Mouse (Mus musculus) neural tube, embryonic 15.5 days (tissue): ENCODE results near the gene Cnpy2. TPM values are rescaled to one million over a fixed set of nuclear protein-coding genes. Genes with fewer than 3 reads are reported as not detected.
"Not testable (repeated sequence)": the region's sequence is repeated elsewhere in the genome, so short reads cannot be mapped to it uniquely, and the experiment has no call there.

Experiments
- ATAC-seq: fragments of 200-750 bp; cut with Nextera tagmentation; 2 replicates; pipeline ENCODE4 v1.8.0; 2017; ENCODE audit warnings: mild to moderate bottlenecking, moderate TSS enrichment, moderate library complexity; ENCODE audit not compliant: low FRiP score
- H3K27ac ChIP-seq: fragments of 300-500 bp; sonication (generic); replicated peaks from 2 replicates; pipeline ENCODE4 v1.5.1; 2015; ENCODE audit warnings: mild to moderate bottlenecking, inconsistent platforms
- H3K27me3 ChIP-seq: fragments of 300-500 bp; sonication (generic); replicated peaks from 2 replicates; pipeline ENCODE4 v1.6.1; 2015; ENCODE audit warnings: inconsistent platforms
- H3K36me3 ChIP-seq: fragments of 300-500 bp; sonication (generic); 2 replicates; pipeline ENCODE4 v1.6.1; 2015; ENCODE audit warnings: inconsistent platforms
- H3K4me1 ChIP-seq: fragments of 300-500 bp; sonication (generic); 2 replicates; pipeline ENCODE4 v1.6.1; 2015; ENCODE audit warnings: inconsistent platforms
- H3K4me2 ChIP-seq: fragments of 300-500 bp; sonication (generic); 2 replicates; pipeline ENCODE4 v1.6.1; 2015; ENCODE audit warnings: inconsistent platforms, mild to moderate bottlenecking, moderate library complexity
- H3K4me3 ChIP-seq: fragments of 300-500 bp; sonication (generic); replicated peaks from 2 replicates; pipeline ENCODE4 v1.5.1; 2015; ENCODE audit warnings: mild to moderate bottlenecking, inconsistent platforms
- H3K9ac ChIP-seq: fragments of 300-500 bp; sonication (generic); replicated peaks from 2 replicates; pipeline ENCODE4 v1.6.1; 2015; ENCODE audit warnings: mild to moderate bottlenecking, inconsistent platforms
- H3K9me3 ChIP-seq: fragments of 300-500 bp; sonication (generic); replicated peaks from 2 replicates; pipeline ENCODE4 v1.6.1; 2016; ENCODE audit warnings: inconsistent platforms
- WGBS: fragments of 180-500 bp; shearing (Covaris S2); methylation state at CpG from one replicate; pipeline ENCODE4 v1.1.7; 2015; ENCODE audit warnings: mixed read lengths; 5-methylcytosine and 5-hydroxymethylcytosine counted together
- polyA plus RNA-seq: library from polyadenylated mRNA; unstranded; fragments of >200 nt; fragmentation: Nextera tagmentation; extraction: Ambion mirVana; gene quantifications from 2 replicates; pipeline ENCODE4 v1.2.1, GENCODE M21; 2015

Gene Cnpy2
- polyA plus RNA-seq, result 201 and 221 TPM in 2 replicates

DNA sequence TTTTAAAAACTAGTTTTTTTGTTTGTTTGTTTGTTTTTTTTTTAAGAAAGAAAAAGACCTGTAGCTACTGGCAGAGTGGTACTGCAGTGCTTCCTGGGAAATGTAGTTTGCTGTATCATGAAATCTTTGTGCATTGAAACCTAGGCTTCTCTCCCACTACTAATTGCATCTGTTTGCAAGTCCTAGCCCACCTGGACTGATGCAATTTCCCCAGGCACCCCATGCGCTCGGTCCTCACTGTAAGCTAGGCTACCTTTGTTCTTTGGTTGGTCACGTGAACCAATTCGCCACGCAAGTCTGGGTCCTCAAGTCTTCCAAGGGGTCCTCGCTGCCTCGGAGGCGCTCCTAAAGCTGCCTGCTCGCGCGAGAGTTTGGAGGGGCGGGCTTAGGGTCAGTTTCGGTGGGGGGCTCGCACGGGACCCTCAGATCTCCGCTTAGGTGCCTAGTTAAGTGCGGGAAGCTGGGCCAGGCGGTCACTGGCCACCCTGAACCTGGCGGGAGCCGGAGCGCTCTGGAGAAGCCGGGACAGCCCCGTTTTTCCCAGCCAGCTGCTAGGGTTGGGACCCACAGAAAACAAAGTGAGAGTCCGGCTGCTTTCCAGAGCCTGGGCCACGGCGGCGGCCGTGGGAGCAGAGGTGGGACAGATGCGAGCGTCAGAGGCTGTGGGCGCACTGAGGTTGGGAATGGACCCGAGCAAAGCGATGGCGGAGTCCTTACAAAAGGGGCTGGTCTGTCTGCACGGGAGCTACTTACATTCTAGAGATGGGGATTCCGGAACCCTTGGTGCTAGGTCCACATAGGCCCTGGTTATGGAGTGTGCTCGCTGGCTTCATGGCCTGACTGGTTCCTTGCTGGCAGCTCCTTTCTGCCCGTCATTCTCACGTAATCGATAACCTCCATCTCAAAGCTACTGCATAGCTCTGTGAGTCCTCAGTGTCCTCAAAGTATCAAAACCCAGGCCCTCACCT is at the start of gene Cnpy2:
TSS of gene Cnpy2 (plus strand) at position 319 of the 968 bp plus-strand sequence.
- Histone ChIP-seq H3K36me3 (peaks cover 56% of the 10 kb centered on the region), H3K9ac (peak within 1 kb of the TSS; percentile 99), H3K27me3 (no peaks in the 10 kb centered on the region), H3K9me3 (no peaks in the 10 kb centered on the region), H3K27ac (peak within 1 kb of the TSS; percentile 97), H3K4me2 (peak within 1 kb of the TSS; percentile 77), H3K4me3 (peak within 1 kb of the TSS; percentile 91), H3K4me1 (peaks cover 19% of the 10 kb centered on the region)
- WGBS, result under 1% methylated on average over 40 of the region's 40 CpGs
- ATAC-seq, result peak; percentile 93

DNA sequence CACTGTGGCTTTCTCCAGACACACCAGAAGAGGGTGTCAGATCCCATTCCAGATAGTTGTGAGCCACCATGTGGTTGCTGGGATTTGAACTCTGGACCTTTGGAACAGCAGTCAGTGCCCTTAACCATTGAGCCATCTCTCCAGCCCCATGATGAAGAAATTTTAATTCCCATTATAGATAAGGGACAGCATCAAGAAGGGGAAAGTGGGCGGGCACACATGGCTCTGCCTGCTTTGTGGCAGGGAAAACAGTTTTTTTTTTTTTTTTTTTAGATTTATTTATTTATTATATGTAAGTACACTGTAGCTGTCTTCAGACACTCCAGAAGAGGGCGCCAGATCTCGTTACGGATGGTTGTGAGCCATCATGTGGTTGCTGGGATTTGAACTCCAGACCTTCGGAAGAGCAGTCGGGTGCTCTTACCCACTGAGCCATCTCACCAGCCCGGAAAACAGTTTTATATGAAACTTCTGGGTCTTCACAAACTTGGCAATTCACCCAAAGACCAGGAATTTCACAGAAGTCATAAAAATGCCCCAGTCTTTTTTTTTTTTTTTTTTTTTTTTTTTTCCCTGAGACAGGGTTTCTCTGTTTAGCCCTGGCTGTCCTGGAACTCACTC is 49.3 kb upstream of the Cnpy2 start:
- 88% methylated on average over 6 of the region's 7 CpGs for WGBS
- ATAC-seq, result not testable (repeated sequence)

DNA sequence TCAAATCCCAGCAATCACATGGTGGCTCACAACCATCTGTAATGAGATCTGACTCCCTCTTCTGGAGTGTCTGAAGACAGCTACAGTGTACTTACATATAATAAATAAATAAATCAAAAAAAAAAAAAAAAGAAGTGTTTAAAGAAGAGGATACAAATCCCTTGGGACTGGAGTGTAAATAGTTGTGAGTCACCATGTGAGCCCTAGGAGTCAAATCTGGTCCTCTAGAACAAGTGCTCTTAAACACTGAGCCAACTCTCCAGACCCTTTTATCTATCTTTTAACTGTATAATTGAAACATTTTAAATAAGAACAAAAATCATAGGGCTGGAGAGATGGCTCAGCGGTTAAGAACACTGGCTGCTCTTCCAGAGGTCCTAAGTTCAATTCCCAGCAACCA is 46.9 kb upstream of the Cnpy2 start:
- not testable (repeated sequence) for H3K9me3 ChIP-seq, H3K9ac ChIP-seq, H3K27me3 ChIP-seq, H3K4me1 ChIP-seq, H3K4me2 ChIP-seq, H3K4me3 ChIP-seq, ATAC-seq, H3K27ac ChIP-seq
- peaks cover 32% of the 10 kb centered on the region for H3K36me3 ChIP-seq
- WGBS, result 96% methylated on average over 1 of the region's 1 CpGs

More for the DNA sequence above, 49.3 kb upstream of the Cnpy2 start:
- not testable (repeated sequence) for H3K4me2 ChIP-seq, H3K9ac ChIP-seq, H3K9me3 ChIP-seq, H3K27me3 ChIP-seq, H3K27ac ChIP-seq, H3K4me1 ChIP-seq, H3K4me3 ChIP-seq
- H3K36me3 ChIP-seq, result peaks cover 14% of the 10 kb centered on the region

DNA sequence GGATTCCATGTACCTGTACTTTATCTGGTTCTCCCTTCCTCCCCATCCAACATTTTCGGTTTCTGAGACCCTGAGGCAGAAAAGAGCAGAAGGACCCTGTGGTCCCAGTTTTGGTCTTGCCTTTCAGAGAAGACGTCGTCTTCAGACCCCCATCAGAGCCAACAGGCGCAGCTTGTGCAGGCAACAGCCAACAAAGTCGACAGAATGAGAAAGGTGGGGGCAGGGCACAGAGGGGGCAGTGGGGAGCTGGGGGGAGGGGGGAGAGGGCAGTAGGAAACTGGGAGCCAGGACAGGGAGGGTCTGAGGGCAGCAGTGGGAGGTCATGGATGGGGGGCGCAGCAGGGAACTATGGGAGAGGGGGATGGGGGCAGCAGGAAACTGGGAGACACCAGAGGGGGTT is 44.1 kb upstream of the Cnpy2 start:
- Histone ChIP-seq H3K9ac (no peak overlapping the region), H3K4me1 (no peaks in the 10 kb centered on the region), H3K27ac (no peak overlapping the region), H3K27me3 (no peaks in the 10 kb centered on the region), H3K9me3 (no peaks in the 10 kb centered on the region), H3K36me3 (peaks cover 53% of the 10 kb centered on the region), H3K4me2 (no peak overlapping the region), H3K4me3 (no peak overlapping the region)
- no peak for ATAC-seq
- WGBS, result 70% methylated on average over 6 of the region's 6 CpGs

DNA sequence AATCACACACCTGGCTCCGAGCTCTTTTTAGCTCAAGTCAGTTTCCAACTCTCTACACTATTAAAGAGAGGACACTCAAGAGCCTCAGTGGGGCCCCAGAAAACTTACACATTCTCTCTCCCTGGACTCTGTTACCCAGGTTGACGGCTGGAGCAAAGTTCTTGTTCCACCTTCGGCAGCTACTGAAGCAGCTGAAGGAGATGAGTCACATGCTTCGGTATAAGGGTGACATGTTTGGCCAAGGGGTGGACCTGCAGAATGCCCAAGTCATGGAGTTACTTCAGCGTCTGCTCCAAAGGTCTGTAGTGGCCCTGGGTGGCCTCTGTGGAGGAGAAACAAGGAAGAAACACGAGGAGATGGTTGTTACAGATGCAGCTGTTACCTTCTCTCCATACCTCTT is 41.3 kb upstream of the Cnpy2 start:
- no peak overlapping the region for H3K4me3 ChIP-seq

DNA sequence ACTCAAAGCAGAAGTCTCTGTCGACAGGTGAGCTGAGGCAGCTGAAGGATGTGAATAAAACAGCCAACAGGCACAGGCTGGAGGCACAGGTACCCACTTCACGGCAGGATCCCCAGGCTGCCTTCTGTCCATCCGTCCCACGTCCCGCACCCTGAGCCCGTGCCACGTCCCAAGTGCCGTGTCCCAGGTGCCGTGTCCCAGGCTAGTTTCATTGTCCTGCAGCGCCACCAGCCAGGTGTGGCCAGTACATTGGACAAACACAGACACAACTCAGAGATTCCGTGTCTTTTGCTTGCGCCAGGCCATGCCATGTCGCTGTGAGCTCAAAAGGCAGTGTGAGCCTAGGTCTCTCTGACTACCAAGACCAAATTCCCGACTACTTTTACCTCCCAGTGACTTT is 40.6 kb upstream of the Cnpy2 start:
- no peak overlapping the region for H3K4me2 ChIP-seq
- no peak overlapping the region for H3K9ac ChIP-seq
- H3K36me3 ChIP-seq, result peaks cover 78% of the 10 kb centered on the region
- 95% methylated on average over 14 of the region's 14 CpGs for WGBS
- no peaks in the 10 kb centered on the region for H3K27me3 ChIP-seq
- no peak for ATAC-seq
- H3K4me1 ChIP-seq, result no peaks in the 10 kb centered on the region
- no peak overlapping the region for H3K4me3 ChIP-seq
- H3K27ac ChIP-seq, result no peak overlapping the region
- no peaks in the 10 kb centered on the region for H3K9me3 ChIP-seq

More for the DNA sequence above, 41.3 kb upstream of the Cnpy2 start:
- Histone ChIP-seq H3K36me3 (peaks cover 76% of the 10 kb centered on the region), H3K9ac (no peak overlapping the region), H3K4me2 (no peak overlapping the region), H3K27ac (no peak overlapping the region), H3K27me3 (no peaks in the 10 kb centered on the region), H3K4me1 (no peaks in the 10 kb centered on the region), H3K9me3 (no peaks in the 10 kb centered on the region)
- 93% methylated on average over 6 of the region's 6 CpGs for WGBS
- no peak for ATAC-seq

DNA sequence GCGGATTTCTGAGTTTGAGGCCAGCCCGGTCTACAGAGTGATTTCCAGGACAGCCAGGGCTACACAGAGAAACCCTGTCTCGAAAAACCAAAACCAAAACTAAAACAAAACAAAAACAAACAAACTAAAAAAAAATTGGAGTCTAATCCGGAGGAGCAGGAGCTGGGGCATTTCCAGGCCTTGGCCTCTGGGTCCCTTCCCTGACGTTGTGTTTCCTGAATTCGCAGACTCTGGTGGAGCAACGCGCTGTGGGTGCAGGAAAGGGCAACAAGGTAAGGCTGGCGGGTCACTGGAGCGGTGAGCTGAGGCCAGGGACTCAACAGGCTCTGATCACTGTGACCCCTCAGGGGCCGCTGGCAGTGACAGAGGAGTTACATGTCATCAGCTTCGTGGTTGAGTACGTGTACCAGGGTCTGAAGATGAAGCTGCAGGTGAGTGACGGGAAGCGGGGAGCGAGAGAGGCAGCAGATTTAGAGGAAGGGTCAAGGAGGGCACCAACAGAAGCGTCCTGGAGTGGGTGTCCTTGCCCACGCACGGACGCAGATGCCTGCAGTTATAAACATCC is 39.3 kb upstream of the Cnpy2 start:
- H3K27ac ChIP-seq, result no peak overlapping the region
- H3K4me2 ChIP-seq, result no peak overlapping the region
- no peaks in the 10 kb centered on the region for H3K4me1 ChIP-seq
- no peaks in the 10 kb centered on the region for H3K27me3 ChIP-seq
- no peak overlapping the region for H3K9ac ChIP-seq
- WGBS, result 94% methylated on average over 20 of the region's 20 CpGs
- ATAC-seq, result no peak
- no peaks in the 10 kb centered on the region for H3K9me3 ChIP-seq
- no peak overlapping the region for H3K4me3 ChIP-seq
- H3K36me3 ChIP-seq, result peaks cover 70% of the 10 kb centered on the region

DNA sequence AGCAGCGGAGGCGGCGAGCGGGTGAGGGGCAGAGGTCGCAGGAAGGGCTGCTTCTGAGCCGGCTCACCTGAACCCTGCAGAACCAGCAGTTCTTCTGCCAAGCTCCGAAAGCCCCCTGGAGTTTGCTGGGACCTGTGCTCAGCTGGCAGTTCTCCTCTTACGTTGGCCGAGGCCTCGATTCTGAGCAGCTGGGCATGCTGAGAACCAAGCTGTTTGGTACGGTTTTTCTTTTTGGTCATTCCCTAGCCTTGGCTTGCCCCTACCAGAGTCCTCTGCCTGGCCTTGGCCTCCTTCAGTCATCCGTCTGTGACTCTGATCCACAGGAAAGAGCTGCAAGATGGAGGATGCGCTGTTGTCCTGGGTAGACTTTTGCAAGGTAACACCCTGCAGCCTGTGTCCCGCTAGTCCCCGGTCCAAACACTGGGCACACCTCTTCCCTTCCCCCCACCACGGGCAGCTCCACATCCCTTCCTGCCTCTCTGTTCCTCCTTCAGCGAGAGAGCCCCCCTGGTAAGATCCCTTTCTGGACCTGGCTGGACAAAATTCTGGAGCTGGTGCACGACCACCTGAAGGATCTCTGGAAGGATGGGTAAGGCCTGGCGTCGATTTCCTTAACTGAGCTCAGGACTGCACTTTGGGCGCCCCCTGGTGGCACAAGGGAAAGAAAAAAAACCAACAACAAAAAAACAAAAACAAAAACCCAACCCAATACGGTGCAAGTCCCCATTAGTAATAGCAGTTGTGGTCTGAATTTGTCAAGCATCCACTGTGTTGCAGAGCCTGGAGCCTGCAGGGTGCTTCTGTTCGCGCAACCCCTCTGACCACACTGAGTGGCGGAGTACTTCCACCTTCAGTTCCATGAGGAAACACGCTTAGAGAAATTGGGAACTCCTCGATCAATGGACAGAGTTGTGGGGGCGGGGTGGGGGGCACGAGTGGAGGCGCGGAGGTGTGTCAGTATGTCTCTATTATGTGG is 38.4 kb upstream of the Cnpy2 start:
- H3K27ac ChIP-seq, result no peak overlapping the region
- no peaks in the 10 kb centered on the region for H3K9me3 ChIP-seq
- 64% methylated on average over 31 of the region's 31 CpGs for WGBS

DNA sequence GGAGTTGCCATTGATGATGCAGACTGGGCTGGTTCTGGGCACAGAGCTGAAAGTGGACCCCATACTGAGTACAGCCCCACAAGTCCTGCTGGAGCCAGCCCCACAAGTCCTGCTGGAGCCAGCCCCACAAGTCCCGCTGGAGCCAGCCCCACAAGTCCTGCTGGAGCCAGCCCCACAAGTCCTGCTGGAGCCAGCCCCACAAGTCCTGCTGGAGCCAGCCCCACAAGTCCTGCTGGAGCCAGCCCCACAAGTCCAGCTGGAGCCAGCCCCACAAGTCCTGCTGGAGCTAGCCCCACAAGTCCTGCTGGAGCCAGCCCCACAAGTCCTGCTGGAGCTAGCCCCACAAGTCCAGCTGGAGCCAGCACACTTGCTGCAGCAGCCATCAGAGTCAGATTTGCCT is 31.7 kb upstream of the Cnpy2 start:
- not testable (repeated sequence) for H3K9ac ChIP-seq, H3K27me3 ChIP-seq, H3K4me3 ChIP-seq, H3K4me2 ChIP-seq, H3K9me3 ChIP-seq, H3K4me1 ChIP-seq, H3K27ac ChIP-seq, ATAC-seq
- peaks cover 47% of the 10 kb centered on the region for H3K36me3 ChIP-seq
- 86% methylated on average over 1 of the region's 1 CpGs for WGBS

More for the DNA sequence above, 38.4 kb upstream of the Cnpy2 start:
- no peaks in the 10 kb centered on the region for H3K27me3 ChIP-seq
- ATAC-seq, result peak; percentile 31; the same call in 1 of the 2 replicates
- no peak overlapping the region for H3K9ac ChIP-seq
- H3K4me2 ChIP-seq, result no peak overlapping the region
- no peaks in the 10 kb centered on the region for H3K4me1 ChIP-seq
- H3K4me3 ChIP-seq, result no peak overlapping the region
- peaks cover 72% of the 10 kb centered on the region for H3K36me3 ChIP-seq

DNA sequence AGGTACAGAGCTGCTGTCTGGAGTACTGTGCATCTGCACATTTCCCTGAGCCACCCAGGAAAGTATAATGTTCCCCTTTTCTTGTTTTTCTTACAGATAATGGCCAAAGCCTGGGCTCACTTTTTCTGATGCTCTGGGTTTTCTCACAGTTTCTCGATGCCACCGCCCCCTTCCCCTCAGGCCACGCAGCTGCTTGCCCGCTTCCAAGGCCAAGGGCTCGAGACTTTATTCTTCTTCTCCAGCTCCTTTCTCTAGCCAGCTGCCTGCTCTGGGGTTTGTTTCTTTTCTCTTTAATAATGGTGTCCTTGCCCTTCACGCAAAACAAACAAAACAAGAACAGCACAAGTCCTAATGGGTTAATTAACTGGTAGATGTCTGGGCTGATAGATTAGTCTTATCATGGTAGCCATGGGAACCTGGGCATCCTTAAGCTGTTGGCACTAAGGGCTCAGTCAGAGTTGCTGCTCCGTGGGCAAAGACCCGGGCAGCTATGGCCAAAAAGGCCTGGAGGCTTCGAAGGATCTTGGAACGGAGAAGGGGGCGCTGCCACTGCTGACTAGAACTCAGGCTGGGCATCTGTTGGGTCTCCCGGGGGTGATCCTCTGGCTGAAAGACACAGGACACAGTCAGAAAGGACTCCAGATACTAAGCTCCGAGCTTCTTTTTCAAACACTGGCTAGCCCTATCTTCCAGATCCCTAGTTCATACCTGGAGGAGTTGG is 25.7 kb upstream of the Cnpy2 start:
- H3K9me3 ChIP-seq, result no peaks in the 10 kb centered on the region
- H3K27me3 ChIP-seq, result no peaks in the 10 kb centered on the region
- H3K4me3 ChIP-seq, result no peak overlapping the region
- no peak for ATAC-seq
- peaks cover 17% of the 10 kb centered on the region for H3K36me3 ChIP-seq
- no peak overlapping the region for H3K4me2 ChIP-seq
- no peaks in the 10 kb centered on the region for H3K4me1 ChIP-seq
- H3K27ac ChIP-seq, result no peak overlapping the region
- WGBS, result 63% methylated on average over 13 of the region's 13 CpGs
- no peak overlapping the region for H3K9ac ChIP-seq
